Mouse (Mus musculus) testis, adult 2 months (tissue): ENCODE data around the gene Frmpd3.

Source experiments
- CTCF ChIP-seq: fragments of 200-500 bp; IDR thresholded peaks from 2 replicates; pipeline ENCODE4 v1.5.1; 2012; ENCODE audit warnings: low read depth, mild to moderate bottlenecking, inconsistent platforms, low read length, moderate library complexity; ENCODE audit not compliant: control insufficient read depth, insufficient read depth, insufficient replicate concordance
- POLR2A ChIP-seq: fragments of 200-500 bp; IDR thresholded peaks from 2 replicates; pipeline ENCODE4 v1.6.1; 2012; ENCODE audit warnings: low read depth, mild to moderate bottlenecking, inconsistent platforms, low read length, moderate library complexity; ENCODE audit not compliant: control insufficient read depth

- no peak for TF ChIP-seq CTCF
- TF ChIP-seq POLR2A = 0 out of 2 replicates have a peak, but pooled peaks have one; percentile 3
Observed at GRCm38 (mm10) chrX:140456751-140457491, 114.9 kb downstream of the Frmpd3 start.
